ENCODE assay signal across 12 mouse cellular contexts in the genomic region with DNA sequence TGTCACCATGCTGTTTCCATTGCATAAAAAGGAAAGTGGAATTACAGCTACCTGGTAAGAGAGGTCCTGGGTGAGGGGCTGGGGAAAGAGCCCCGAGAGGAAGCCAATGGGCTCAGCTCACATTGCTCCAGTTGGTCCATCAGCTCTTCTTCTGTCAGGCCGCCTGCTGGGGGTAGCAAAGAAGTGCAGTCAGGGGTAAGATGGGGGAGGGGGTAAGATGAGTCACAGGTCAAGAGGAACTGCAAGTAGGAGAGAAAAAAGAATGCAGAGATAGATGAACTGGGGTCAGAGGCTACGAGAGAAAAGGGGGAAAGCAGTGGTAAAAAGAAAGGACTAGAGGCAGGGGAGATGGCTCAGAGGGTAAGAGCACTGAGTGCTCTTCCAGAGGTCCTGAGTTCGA. TPM values are rescaled to one million over a fixed set of nuclear protein-coding genes. Genes with fewer than 3 reads are reported as not detected.
DNase-seq lines count a peak whose midpoint lies in the region; ATAC-seq and TF ChIP-seq lines count a peak whose summit lies in the region.
"Had no signal": no experiment of that assay in that cellular context is flagged by ENCODE, and none has a peak within 500 bp of the region (broad histone marks: within the 10 kb centered on the region; RNA-seq: fewer than 3 reads in every experiment).

No protein-coding gene starts in this region.

- ATAC-seq in erythroblast, adult 5-6 weeks (replicated peaks; ENCODE audit: low FRiP score, poor library complexity, severe bottlenecking): no peak
- ATAC-seq: inflammation-experienced regulatory T-cells, adult 6 months had no signal

- H3K4me3 ChIP-seq in layer of hippocampus, adult 2 months: no peak overlapping the region
- H3K4me3 ChIP-seq: heart, embryonic 13.5 days; limb, embryonic 10.5 days had no signal

- DNase-seq in layer of hippocampus, adult 2 months (ENCODE audit: low spot score in 2 of 2): no peak
- no peak for DNase-seq in layer of hippocampus, adult 18-20 months (ENCODE audit: low spot score in 2 of 2)
- DNase-seq in A20 (ENCODE audit: low read depth, low spot score): peak; percentile 82
- DNase-seq in ES-CJ7 (ENCODE audit: low read depth, low spot score): peak; percentile 84
- peak; percentile 73 for DNase-seq in induced T-regulatory cell, adult 2 months (ENCODE audit: low read depth)
- no peak for DNase-seq in testis, postnatal 10 days (ENCODE audit: low spot score)
- no peak for DNase-seq in embryo, embryonic 10.5 days (ENCODE audit: low spot score)
- DNase-seq: cerebellum, postnatal 36 days had no signal

- no peak overlapping the region for H3K27ac ChIP-seq in layer of hippocampus, adult 2 months
- H3K27ac ChIP-seq: heart, embryonic 13.5 days; limb, embryonic 10.5 days had no signal

- peak; percentile 51 for TF ChIP-seq CTCF in layer of hippocampus, adult 2 months (conservative IDR thresholded peaks at IDR 0.05)

RNA-seq across cellular contexts. Expression of gene Ltbp4, which starts 5.1 kb away (rescaled TPM):
- 10 to 100 TPM; 54.5 to 54.8 TPM for total RNA-seq in layer of hippocampus, adult 2 months (2021)
- 10 to 100 TPM; 43.9 to 47.5 TPM for total RNA-seq in layer of hippocampus, adult 18-20 months (2021)
- total RNA-seq in erythroblast, adult 5-6 weeks (2015; ENCODE audit: low replicate concordance): not detected in 2 replicates
- 1.2 TPM in 1 of 2 replicates, not detected in the other for total RNA-seq in erythroblast, adult 5-6 weeks (2017; ENCODE audit: low replicate concordance)

RNA-seq across cellular contexts. Expression of gene Shkbp1, which starts 13.2 kb away (rescaled TPM):
- total RNA-seq in layer of hippocampus, adult 2 months (2021): 10 to 100 TPM; 29.4 to 42.9 TPM
- 10 to 100 TPM; 25.8 to 28.2 TPM for total RNA-seq in layer of hippocampus, adult 18-20 months (2021)
- 9.0 and 13.3 TPM in 2 replicates for total RNA-seq in erythroblast, adult 5-6 weeks (2015; ENCODE audit: low replicate concordance)
- 3.4 and 10.0 TPM in 2 replicates for total RNA-seq in erythroblast, adult 5-6 weeks (2017; ENCODE audit: low replicate concordance)

RNA-seq across cellular contexts. Expression of gene Gm20479, which starts 14.6 kb away (rescaled TPM):
- not detected for total RNA-seq in layer of hippocampus, adult 2 months (2021)
- not detected for total RNA-seq in layer of hippocampus, adult 18-20 months (2021)
- total RNA-seq in erythroblast, adult 5-6 weeks (2015; ENCODE audit: low replicate concordance): not detected in 2 replicates
- not detected in 2 replicates for total RNA-seq in erythroblast, adult 5-6 weeks (2017; ENCODE audit: low replicate concordance)

Comparison
In these comparisons a context has a peak if more than half of its experiments do, and no peak if none do; other contexts are left out.
1. DNase-seq: peak in A20 (single experiment), ES-CJ7 (single experiment) and induced T-regulatory cell, adult 2 months (single experiment); none in layer of hippocampus, adult 2 months (0 of 2), layer of hippocampus, adult 18-20 months (0 of 2), testis, postnatal 10 days (single experiment) and embryo, embryonic 10.5 days (single experiment).
2. RNA of gene Ltbp4, which starts 5.1 kb away (total RNA-seq): 54.5 to 54.8 TPM in layer of hippocampus, adult 2 months and 43.9 to 47.5 TPM in layer of hippocampus, adult 18-20 months; 1.2 TPM in erythroblast, adult 5-6 weeks; every median in the first group is over 10 times any median in the second.